In the genomic region with DNA sequence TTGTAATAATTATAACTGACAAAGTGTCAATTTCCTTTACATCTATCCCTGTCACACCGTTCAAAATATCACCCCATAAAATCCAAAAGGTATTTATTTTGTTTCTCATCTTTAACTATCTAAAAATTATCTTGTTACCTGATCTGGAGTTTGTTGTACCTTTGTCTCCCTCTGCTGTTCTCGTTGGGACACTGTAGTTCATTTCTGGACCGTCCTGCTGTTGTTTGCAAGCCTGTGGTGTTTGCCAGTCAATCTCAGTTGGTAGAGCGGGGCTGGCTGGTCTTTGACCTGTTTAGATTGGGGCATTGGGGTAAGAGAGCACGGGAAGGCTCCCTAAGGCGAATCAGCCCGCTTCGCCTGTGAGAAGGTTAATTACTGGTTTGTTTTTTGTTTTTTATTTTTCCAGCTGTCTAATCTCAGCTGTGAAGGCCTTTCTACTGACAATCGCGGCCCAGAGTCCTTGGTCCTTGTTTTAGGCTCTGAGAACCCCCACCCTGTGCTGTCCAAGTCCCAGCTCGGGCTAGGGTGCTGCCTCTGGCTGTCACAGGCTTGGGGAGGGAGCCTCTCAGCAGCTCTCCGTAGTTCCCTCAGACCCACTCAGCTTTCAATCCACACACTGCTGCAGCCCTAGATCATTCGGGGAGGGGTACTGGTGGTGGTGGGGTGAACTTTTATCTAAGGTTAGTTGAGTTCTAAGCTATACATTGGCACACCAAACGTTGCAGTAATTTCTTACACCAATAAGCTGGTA, we compare ENCODE assay signal across 10 mouse cellular contexts. TPM values are rescaled to one million over a fixed set of nuclear protein-coding genes. Genes with fewer than 3 reads are reported as not detected.
DNase-seq lines count a peak whose midpoint lies in the region; ATAC-seq lines count a peak whose summit lies in the region.
"Had no signal": no experiment of that assay in that cellular context is flagged by ENCODE, and none has a peak within 500 bp of the region (broad histone marks: within the 10 kb centered on the region; RNA-seq: fewer than 3 reads in every experiment).

No protein-coding gene starts in this region.

- peaks cover 26% of the 10 kb centered on the region for H3K27me3 ChIP-seq in forebrain, embryonic 10.5 days (ENCODE audit: poor library complexity, severe bottlenecking)
- H3K27me3 ChIP-seq in forebrain, embryonic 13.5 days = peaks cover 15% of the 10 kb centered on the region
- peaks cover 31% of the 10 kb centered on the region for H3K27me3 ChIP-seq in midbrain, embryonic 10.5 days (ENCODE audit: low read depth, poor library complexity, severe bottlenecking)
- 0 out of 2 replicates have a peak, but pooled peaks cover 1% of the 10 kb centered on the region for H3K27me3 ChIP-seq in midbrain, embryonic 11.5 days (ENCODE audit: control insufficient read depth, insufficient read depth, low read length)
- H3K27me3 ChIP-seq in hindbrain, embryonic 11.5 days (ENCODE audit: control insufficient read depth, insufficient read depth, low read length) = no peaks in the 10 kb centered on the region
- no peaks in the 10 kb centered on the region; the same call in 1 of the 2 replicates for H3K27me3 ChIP-seq in splenic B cell, adult 2 months (ENCODE audit: control insufficient read depth, insufficient read depth, low read length, poor library complexity, severe bottlenecking)

- no peak for ATAC-seq in forebrain, embryonic 13.5 days
- ATAC-seq in midbrain, embryonic 11.5 days (ENCODE audit: low FRiP score) = no peak
- ATAC-seq in hindbrain, embryonic 11.5 days (ENCODE audit: low FRiP score) = no peak
- ATAC-seq in inflammation-experienced regulatory T-cells, adult 6 months = no peak

- peak; percentile 30 for DNase-seq in forebrain, embryonic 10.5 days (ENCODE audit: extremely low spot score, low spot score)
- peak; percentile 36 for DNase-seq in midbrain, embryonic 10.5 days (ENCODE audit: low spot score)
- no peak for DNase-seq in midbrain, embryonic 11.5 days (ENCODE audit: low spot score, missing footprints)
- DNase-seq in hindbrain, embryonic 11.5 days (ENCODE audit: low spot score) = peak; percentile 38
- DNase-seq in splenic B cell, adult 2 months (ENCODE audit: low read depth, low spot score) = peak; percentile 57
- no peak for DNase-seq in testis, postnatal 10 days (ENCODE audit: low spot score)
- DNase-seq: cerebellum, adult 11-12 months; gastrocnemius, postnatal 36 days had no signal

- no peak overlapping the region for H3K9ac ChIP-seq in forebrain, embryonic 13.5 days
- H3K9ac ChIP-seq in midbrain, embryonic 11.5 days (ENCODE audit: low read length) = no peak overlapping the region; the same call in 1 of the 2 replicates
- H3K9ac ChIP-seq in hindbrain, embryonic 11.5 days (ENCODE audit: low read depth, low read length) = no peak overlapping the region

- peaks cover 21% of the 10 kb centered on the region for H3K4me1 ChIP-seq in forebrain, embryonic 10.5 days
- no peaks in the 10 kb centered on the region for H3K4me1 ChIP-seq in forebrain, embryonic 13.5 days
- H3K4me1 ChIP-seq in midbrain, embryonic 10.5 days = peaks cover 12% of the 10 kb centered on the region
- H3K4me1 ChIP-seq in midbrain, embryonic 11.5 days (ENCODE audit: control insufficient read depth, insufficient read depth, low read length) = no peaks in the 10 kb centered on the region
- H3K4me1 ChIP-seq in hindbrain, embryonic 11.5 days (replicated peaks; ENCODE audit: control insufficient read depth, insufficient read depth, low read length) = no peaks in the 10 kb centered on the region

- 0 out of 2 replicates have a peak overlapping the region, but pooled peaks have one; percentile 44 for H3K27ac ChIP-seq in forebrain, embryonic 10.5 days
- no peak overlapping the region for H3K27ac ChIP-seq in forebrain, embryonic 13.5 days
- H3K27ac ChIP-seq in midbrain, embryonic 10.5 days (replicated peaks) = peak overlapping the region; percentile 23; the same call in 1 of the 2 replicates
- no peak overlapping the region for H3K27ac ChIP-seq in midbrain, embryonic 11.5 days (ENCODE audit: low read depth, low read length)
- no peak overlapping the region for H3K27ac ChIP-seq in hindbrain, embryonic 11.5 days (ENCODE audit: low read depth, low read length)

- no peak overlapping the region; the same call in 1 of the 2 replicates for H3K4me3 ChIP-seq in forebrain, embryonic 10.5 days
- no peak overlapping the region for H3K4me3 ChIP-seq in forebrain, embryonic 13.5 days
- H3K4me3 ChIP-seq in midbrain, embryonic 10.5 days = no peak overlapping the region
- no peak overlapping the region for H3K4me3 ChIP-seq in midbrain, embryonic 11.5 days (ENCODE audit: low read depth, low read length)
- H3K4me3 ChIP-seq in hindbrain, embryonic 11.5 days (ENCODE audit: low read depth, low read length) = no peak overlapping the region

- H3K4me2 ChIP-seq in forebrain, embryonic 13.5 days = no peak overlapping the region
- H3K4me2 ChIP-seq in midbrain, embryonic 11.5 days = no peak overlapping the region
- no peak overlapping the region for H3K4me2 ChIP-seq in hindbrain, embryonic 11.5 days (replicated peaks; ENCODE audit: low read depth, low read length)

- H3K36me3 ChIP-seq in forebrain, embryonic 10.5 days (replicated peaks) = no peaks in the 10 kb centered on the region
- H3K36me3 ChIP-seq in forebrain, embryonic 13.5 days (ENCODE audit: poor library complexity, severe bottlenecking) = no peaks in the 10 kb centered on the region
- no peaks in the 10 kb centered on the region for H3K36me3 ChIP-seq in midbrain, embryonic 10.5 days
- no peaks in the 10 kb centered on the region for H3K36me3 ChIP-seq in midbrain, embryonic 11.5 days (ENCODE audit: control insufficient read depth, insufficient read depth, low read length)
- H3K36me3 ChIP-seq in hindbrain, embryonic 11.5 days (ENCODE audit: control insufficient read depth, insufficient read depth, low read length) = no peaks in the 10 kb centered on the region
- no peaks in the 10 kb centered on the region for H3K36me3 ChIP-seq in splenic B cell, adult 2 months (ENCODE audit: control insufficient read depth, insufficient read depth, low read length, poor library complexity, severe bottlenecking)

- WGBS in forebrain, embryonic 10.5 days = 16% methylated on average over 14 of the region's 14 CpGs
- 17% methylated on average over 14 of the region's 14 CpGs for WGBS in forebrain, embryonic 13.5 days
- WGBS in midbrain, embryonic 10.5 days = 18% methylated on average over 14 of the region's 14 CpGs
- WGBS in midbrain, embryonic 11.5 days = 19% methylated on average over 14 of the region's 14 CpGs
- WGBS in hindbrain, embryonic 11.5 days = 17% methylated on average over 14 of the region's 14 CpGs

- no peaks in the 10 kb centered on the region for H3K9me3 ChIP-seq in forebrain, embryonic 10.5 days
- no peaks in the 10 kb centered on the region for H3K9me3 ChIP-seq in forebrain, embryonic 13.5 days (replicated peaks)
- no peaks in the 10 kb centered on the region for H3K9me3 ChIP-seq in midbrain, embryonic 10.5 days (replicated peaks)
- H3K9me3 ChIP-seq in midbrain, embryonic 11.5 days (ENCODE audit: control insufficient read depth, low read length) = no peaks in the 10 kb centered on the region
- no peaks in the 10 kb centered on the region for H3K9me3 ChIP-seq in hindbrain, embryonic 11.5 days (ENCODE audit: control insufficient read depth, low read length)

RNA-seq across cellular contexts. Expression of a gene that starts 16.3 kb away (rescaled TPM):
- 26.8 and 27.9 TPM in 2 replicates for polyA plus RNA-seq in forebrain, embryonic 10.5 days (2016; fragmentation: Nextera tagmentation; extraction: Ambion mirVana)
- 49.1 and 51.0 TPM in 2 replicates for polyA plus RNA-seq in forebrain, embryonic 13.5 days (2015; fragmentation: Nextera tagmentation; extraction: Ambion mirVana)
- 31.5 and 41.7 TPM in 2 replicates for polyA plus RNA-seq in midbrain, embryonic 10.5 days (2016; fragmentation: Nextera tagmentation; extraction: Ambion mirVana)
- 54.0 and 55.9 TPM in 2 replicates for polyA plus RNA-seq in midbrain, embryonic 11.5 days (2014; fragmentation: Nextera tagmentation; extraction: Ambion mirVana)
- 48.9 and 53.4 TPM in 2 replicates for polyA plus RNA-seq in hindbrain, embryonic 11.5 days (2014; fragmentation: Nextera tagmentation; extraction: Ambion mirVana)
- 100 to 1,000 TPM; 160 to 366 (median 354) TPM for polyA plus RNA-seq in inflammation-experienced regulatory T-cells, adult 6 months (2017; shearing (Covaris generic))

RNA-seq across cellular contexts. Expression of a gene that starts 16.5 kb away (rescaled TPM):
- 1.6 and 1.8 TPM in 2 replicates for polyA plus RNA-seq in forebrain, embryonic 10.5 days (2016; fragmentation: Nextera tagmentation; extraction: Ambion mirVana)
- polyA plus RNA-seq in forebrain, embryonic 13.5 days (2015; fragmentation: Nextera tagmentation; extraction: Ambion mirVana) = 0.25 and 0.36 TPM in 2 replicates
- 1.5 and 2.1 TPM in 2 replicates for polyA plus RNA-seq in midbrain, embryonic 10.5 days (2016; fragmentation: Nextera tagmentation; extraction: Ambion mirVana)
- 1.3 and 1.7 TPM in 2 replicates for polyA plus RNA-seq in midbrain, embryonic 11.5 days (2014; fragmentation: Nextera tagmentation; extraction: Ambion mirVana)
- polyA plus RNA-seq in hindbrain, embryonic 11.5 days (2014; fragmentation: Nextera tagmentation; extraction: Ambion mirVana) = 1.5 and 1.6 TPM in 2 replicates
- not detected for polyA plus RNA-seq in inflammation-experienced regulatory T-cells, adult 6 months (2017; shearing (Covaris generic))

RNA-seq across cellular contexts. Expression of a gene that starts 35.3 kb away (rescaled TPM):
- polyA plus RNA-seq in forebrain, embryonic 10.5 days (2016; fragmentation: Nextera tagmentation; extraction: Ambion mirVana) = 0.66 and 1.6 TPM in 2 replicates
- 1.2 and 1.3 TPM in 2 replicates for polyA plus RNA-seq in forebrain, embryonic 13.5 days (2015; fragmentation: Nextera tagmentation; extraction: Ambion mirVana)
- 0.62 and 1.6 TPM in 2 replicates for polyA plus RNA-seq in midbrain, embryonic 10.5 days (2016; fragmentation: Nextera tagmentation; extraction: Ambion mirVana)
- polyA plus RNA-seq in midbrain, embryonic 11.5 days (2014; fragmentation: Nextera tagmentation; extraction: Ambion mirVana) = 0.36 and 0.43 TPM in 2 replicates
- 0.46 and 0.70 TPM in 2 replicates for polyA plus RNA-seq in hindbrain, embryonic 11.5 days (2014; fragmentation: Nextera tagmentation; extraction: Ambion mirVana)
- 1 to 10 TPM in 1 of 3 experiments, not detected in 2; 2.1 TPM for polyA plus RNA-seq in inflammation-experienced regulatory T-cells, adult 6 months (2017; shearing (Covaris generic))

RNA-seq across cellular contexts. Expression of a gene that starts 52.5 kb away (rescaled TPM):
- polyA plus RNA-seq in forebrain, embryonic 10.5 days (2016; fragmentation: Nextera tagmentation; extraction: Ambion mirVana) = 23.8 and 27.3 TPM in 2 replicates
- 37.5 and 40.2 TPM in 2 replicates for polyA plus RNA-seq in forebrain, embryonic 13.5 days (2015; fragmentation: Nextera tagmentation; extraction: Ambion mirVana)
- 25.2 and 31.8 TPM in 2 replicates for polyA plus RNA-seq in midbrain, embryonic 10.5 days (2016; fragmentation: Nextera tagmentation; extraction: Ambion mirVana)
- polyA plus RNA-seq in midbrain, embryonic 11.5 days (2014; fragmentation: Nextera tagmentation; extraction: Ambion mirVana) = 12.1 and 14.7 TPM in 2 replicates
- polyA plus RNA-seq in hindbrain, embryonic 11.5 days (2014; fragmentation: Nextera tagmentation; extraction: Ambion mirVana) = 15.4 and 16.6 TPM in 2 replicates
- polyA plus RNA-seq in inflammation-experienced regulatory T-cells, adult 6 months (2017; shearing (Covaris generic)) = 10 to 100 TPM; 26.9 to 48.9 (median 33.8) TPM

RNA-seq across cellular contexts. Expression of a gene that starts 54.9 kb away (rescaled TPM):
- 1.2 TPM in 2 replicates for polyA plus RNA-seq in forebrain, embryonic 10.5 days (2016; fragmentation: Nextera tagmentation; extraction: Ambion mirVana)
- polyA plus RNA-seq in forebrain, embryonic 13.5 days (2015; fragmentation: Nextera tagmentation; extraction: Ambion mirVana) = 6.6 and 6.7 TPM in 2 replicates
- 1.0 and 1.7 TPM in 2 replicates for polyA plus RNA-seq in midbrain, embryonic 10.5 days (2016; fragmentation: Nextera tagmentation; extraction: Ambion mirVana)
- polyA plus RNA-seq in midbrain, embryonic 11.5 days (2014; fragmentation: Nextera tagmentation; extraction: Ambion mirVana) = 1.5 and 2.0 TPM in 2 replicates
- 2.0 and 2.4 TPM in 2 replicates for polyA plus RNA-seq in hindbrain, embryonic 11.5 days (2014; fragmentation: Nextera tagmentation; extraction: Ambion mirVana)
- polyA plus RNA-seq in inflammation-experienced regulatory T-cells, adult 6 months (2017; shearing (Covaris generic)) = under 1 TPM in 1 of 3 experiments, not detected in 2; 0.17 TPM

Comparison
In these comparisons a context has a peak if more than half of its experiments do, and no peak if none do; other contexts are left out.
1. DNase-seq: peak in forebrain, embryonic 10.5 days (single experiment), midbrain, embryonic 10.5 days (single experiment), hindbrain, embryonic 11.5 days (single experiment) and splenic B cell, adult 2 months (single experiment); none in midbrain, embryonic 11.5 days (single experiment) and testis, postnatal 10 days (single experiment).
2. H3K27ac ChIP-seq: peak in forebrain, embryonic 10.5 days (single experiment) and midbrain, embryonic 10.5 days (single experiment); none in forebrain, embryonic 13.5 days (single experiment), midbrain, embryonic 11.5 days (single experiment) and hindbrain, embryonic 11.5 days (single experiment).